Mouse (Mus musculus) heart, embryonic 15.5 days (tissue): Measurements from ENCODE around the gene Ubap1l. TPM values are rescaled to one million over a fixed set of nuclear protein-coding genes. Genes with fewer than 3 reads are reported as not detected.
A peak's percentile ranks its signal among the peaks of the same experiment; 100 is the strongest.

Source experiments
- ATAC-seq: fragments of 200-750 bp; cut with Nextera tagmentation; replicated peaks from 2 replicates; pipeline ENCODE4 v1.8.0; 2017; ENCODE audit warnings: low read depth, moderate TSS enrichment; ENCODE audit not compliant: insufficient number of reproducible peaks, insufficient read depth, low FRiP score
- H3K27ac ChIP-seq: fragments of 300-500 bp; sonication (generic); 2 replicates; pipeline ENCODE4 v1.5.1; 2015; ENCODE audit warnings: mild to moderate bottlenecking, inconsistent platforms
- H3K27me3 ChIP-seq: fragments of 300-500 bp; sonication (generic); 2 replicates; pipeline ENCODE4 v1.6.1; 2015; ENCODE audit warnings: inconsistent platforms
- H3K36me3 ChIP-seq: fragments of 300-500 bp; sonication (generic); 2 replicates; pipeline ENCODE4 v1.6.1; 2015; ENCODE audit warnings: mild to moderate bottlenecking, inconsistent platforms
- H3K4me1 ChIP-seq: fragments of 300-500 bp; sonication (generic); replicated peaks from 2 replicates; pipeline ENCODE4 v1.6.1; 2015; ENCODE audit warnings: inconsistent platforms
- H3K4me2 ChIP-seq: fragments of 300-500 bp; sonication (generic); 2 replicates; pipeline ENCODE4 v1.6.1; 2015; ENCODE audit warnings: inconsistent platforms, mild to moderate bottlenecking, moderate library complexity
- H3K4me3 ChIP-seq: fragments of 300-500 bp; sonication (generic); 2 replicates; pipeline ENCODE4 v1.5.1; 2015; ENCODE audit warnings: mild to moderate bottlenecking, inconsistent platforms
- H3K9ac ChIP-seq: fragments of 300-500 bp; sonication (generic); 2 replicates; pipeline ENCODE4 v1.6.1; 2015; ENCODE audit warnings: mild to moderate bottlenecking, inconsistent platforms
- H3K9me3 ChIP-seq: fragments of 300-500 bp; sonication (generic); replicated peaks from 2 replicates; pipeline ENCODE4 v1.6.1; 2016; ENCODE audit warnings: inconsistent platforms
- WGBS: fragments of 180-500 bp; shearing (Covaris S2); methylation state at CpG from one replicate; pipeline ENCODE4 v1.1.7; 2015; ENCODE audit warnings: mixed read lengths; 5-methylcytosine and 5-hydroxymethylcytosine counted together
- polyA plus RNA-seq: library from polyadenylated mRNA; unstranded; fragments of >200 nt; fragmentation: Nextera tagmentation; extraction: Ambion mirVana; gene quantifications from 2 replicates; pipeline ENCODE4 v1.2.1, GENCODE M21; 2015

Gene Ubap1l
- polyA plus RNA-seq, 1 experiment from 2014 or later, result 0.09 TPM

GRCm38 (mm10) chr9:65346476-65347111 lies 14.2 kb upstream of the Ubap1l start:
- Histone ChIP-seq H3K4me2 (peak overlapping the region; percentile 72), H3K4me1 (peaks cover 27% of the 10 kb centered on the region), H3K9me3 (no peaks in the 10 kb centered on the region), H3K27ac (peak overlapping the region; percentile 97), H3K9ac (peak overlapping the region; percentile 92), H3K4me3 (peak overlapping the region; percentile 73), H3K36me3 (no peaks in the 10 kb centered on the region), H3K27me3 (no peaks in the 10 kb centered on the region)
- ATAC-seq, result peak; percentile 76
- WGBS, result under 1% methylated on average over 77 of the region's 77 CpGs

DNA sequence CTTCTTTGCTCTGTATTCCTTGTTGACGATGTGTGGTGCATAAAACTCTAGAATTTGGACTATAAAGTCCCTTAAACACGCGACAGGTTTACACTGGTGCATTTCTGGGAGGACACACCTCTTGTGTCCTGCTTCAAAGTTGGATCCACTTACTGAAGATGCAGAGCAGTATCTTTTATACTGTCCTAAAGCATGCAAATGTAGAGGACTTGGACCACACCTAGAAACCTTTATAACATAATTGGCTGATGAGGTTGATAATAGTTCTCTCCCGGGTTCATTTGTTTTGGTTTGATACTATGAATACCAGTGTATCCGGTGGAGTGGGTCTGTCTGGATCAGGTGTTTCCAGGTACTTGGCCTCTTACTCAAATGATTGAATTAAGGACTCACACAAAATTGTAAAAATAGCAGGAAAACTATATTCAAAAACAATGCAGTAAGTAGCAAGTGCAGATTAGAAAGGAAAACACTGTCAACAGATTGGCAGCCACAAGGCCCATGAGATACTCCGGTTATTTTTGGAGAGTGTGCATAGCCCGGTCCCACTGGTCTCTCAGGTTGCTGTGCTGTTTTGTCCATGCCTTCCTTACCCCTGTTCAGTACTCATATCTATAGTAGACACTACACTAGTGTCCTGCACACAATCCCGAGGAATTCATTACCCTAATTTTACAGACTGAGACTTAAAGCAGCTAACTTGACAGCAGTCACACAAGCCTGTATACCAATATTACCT lies 13.6 kb upstream of the Ubap1l start:
- peak overlapping the region; percentile 73 for H3K4me3 ChIP-seq
- H3K27me3 ChIP-seq, result no peaks in the 10 kb centered on the region
- no peak for ATAC-seq
- no peaks in the 10 kb centered on the region for H3K36me3 ChIP-seq
- H3K27ac ChIP-seq, result peak overlapping the region; percentile 97
- H3K9ac ChIP-seq, result peak overlapping the region; percentile 92
- 27% methylated on average over 8 of the region's 8 CpGs for WGBS
- H3K4me1 ChIP-seq, result peaks cover 27% of the 10 kb centered on the region
- H3K9me3 ChIP-seq, result no peaks in the 10 kb centered on the region
- H3K4me2 ChIP-seq, result peak overlapping the region; percentile 72

- Histone ChIP-seq H3K9me3 (no peaks in the 10 kb centered on the region), H3K9ac (no peak overlapping the region), H3K4me3 (no peak overlapping the region), H3K4me1 (peaks cover 13% of the 10 kb centered on the region), H3K4me2 (no peak overlapping the region), H3K36me3 (peaks cover 38% of the 10 kb centered on the region), H3K27me3 (no peaks in the 10 kb centered on the region), H3K27ac (no peak overlapping the region)
- ATAC-seq, result no peak
- WGBS, result 85% methylated on average over 5 of the region's 5 CpGs
Observed at GRCm38 (mm10) chr9:65353251-65353650, 7.6 kb upstream of the Ubap1l start.

GRCm38 (mm10) chr9:65356561-65356960 lies 4.3 kb upstream of the Ubap1l start:
- no peak overlapping the region for H3K27ac ChIP-seq
- H3K9me3 ChIP-seq, result no peaks in the 10 kb centered on the region
- no peaks in the 10 kb centered on the region for H3K27me3 ChIP-seq
- peaks cover 57% of the 10 kb centered on the region for H3K36me3 ChIP-seq
- no peak for ATAC-seq
- no peak overlapping the region for H3K4me2 ChIP-seq
- 77% methylated on average over 7 of the region's 7 CpGs for WGBS
- H3K9ac ChIP-seq, result no peak overlapping the region
- peaks cover 8% of the 10 kb centered on the region for H3K4me1 ChIP-seq
- H3K4me3 ChIP-seq, result no peak overlapping the region

DNA sequence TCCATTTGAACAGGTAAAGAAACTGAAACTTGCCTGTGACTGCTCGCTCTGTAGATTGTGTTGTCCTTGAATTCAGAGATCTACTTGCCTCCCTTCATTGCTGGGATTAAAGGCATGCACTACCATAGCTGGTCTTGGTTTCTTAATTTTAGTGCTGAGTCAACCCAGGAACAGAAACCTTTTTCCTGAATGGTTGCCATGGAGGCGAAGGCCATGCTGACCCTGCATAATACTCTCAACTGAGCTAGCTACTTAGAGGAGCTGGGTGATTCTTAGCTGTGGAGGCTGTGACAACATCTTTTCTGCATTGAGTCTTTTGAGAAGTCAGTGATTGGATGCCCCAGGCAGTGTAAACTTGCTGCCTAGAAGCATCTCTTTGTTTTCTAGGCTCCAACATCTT lies 3.9 kb upstream of the Ubap1l start:
- H3K9ac ChIP-seq, result no peak overlapping the region
- no peaks in the 10 kb centered on the region for H3K9me3 ChIP-seq
- 93% methylated on average over 2 of the region's 2 CpGs for WGBS
- peaks cover 57% of the 10 kb centered on the region for H3K36me3 ChIP-seq
- no peak for ATAC-seq
- H3K4me1 ChIP-seq, result peaks cover 8% of the 10 kb centered on the region
- no peak overlapping the region for H3K4me3 ChIP-seq
- H3K27me3 ChIP-seq, result no peaks in the 10 kb centered on the region
- no peak overlapping the region for H3K4me2 ChIP-seq
- no peak overlapping the region for H3K27ac ChIP-seq

GRCm38 (mm10) chr9:65358956-65359480 lies 1.8 kb upstream of the Ubap1l start:
- Histone ChIP-seq H3K9ac (no peak overlapping the region), H3K27ac (peak overlapping the region; percentile 79), H3K4me3 (no peak overlapping the region), H3K27me3 (no peaks in the 10 kb centered on the region), H3K4me2 (no peak overlapping the region), H3K9me3 (no peaks in the 10 kb centered on the region), H3K36me3 (peaks cover 57% of the 10 kb centered on the region), H3K4me1 (peaks cover 14% of the 10 kb centered on the region)
- no peak for ATAC-seq
- 34% methylated on average over 1 of the region's 1 CpGs for WGBS

DNA sequence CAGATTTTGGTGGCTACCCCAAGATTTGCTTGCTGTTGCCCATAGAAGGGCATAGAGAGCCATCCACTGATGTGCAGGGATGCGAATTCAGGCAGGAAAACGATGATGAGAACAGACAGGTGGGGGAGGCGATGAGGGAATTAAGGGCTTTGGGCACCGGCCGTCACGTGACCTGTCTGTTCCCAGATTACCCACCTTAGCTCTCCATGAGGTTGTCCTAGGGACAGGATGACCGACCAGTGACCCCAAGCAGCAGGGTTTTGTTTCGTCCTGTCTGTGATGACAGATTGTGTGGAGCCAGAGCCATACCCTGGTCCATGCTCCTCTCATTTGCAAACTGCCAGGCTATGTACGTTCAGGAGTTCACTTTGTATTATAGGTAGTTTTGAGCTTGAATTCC lies 2.8 kb downstream of the Ubap1l start:
- H3K27ac ChIP-seq, result no peak overlapping the region
- no peaks in the 10 kb centered on the region for H3K9me3 ChIP-seq
- no peak overlapping the region for H3K9ac ChIP-seq
- H3K27me3 ChIP-seq, result no peaks in the 10 kb centered on the region
- 0 out of 2 replicates have a peak, but pooled peaks have one; percentile 35 for ATAC-seq
- peaks cover 13% of the 10 kb centered on the region for H3K4me1 ChIP-seq
- no peak overlapping the region for H3K4me2 ChIP-seq
- H3K4me3 ChIP-seq, result no peak overlapping the region
- WGBS, result 34% methylated on average over 9 of the region's 9 CpGs
- H3K36me3 ChIP-seq, result peaks cover 16% of the 10 kb centered on the region

DNA sequence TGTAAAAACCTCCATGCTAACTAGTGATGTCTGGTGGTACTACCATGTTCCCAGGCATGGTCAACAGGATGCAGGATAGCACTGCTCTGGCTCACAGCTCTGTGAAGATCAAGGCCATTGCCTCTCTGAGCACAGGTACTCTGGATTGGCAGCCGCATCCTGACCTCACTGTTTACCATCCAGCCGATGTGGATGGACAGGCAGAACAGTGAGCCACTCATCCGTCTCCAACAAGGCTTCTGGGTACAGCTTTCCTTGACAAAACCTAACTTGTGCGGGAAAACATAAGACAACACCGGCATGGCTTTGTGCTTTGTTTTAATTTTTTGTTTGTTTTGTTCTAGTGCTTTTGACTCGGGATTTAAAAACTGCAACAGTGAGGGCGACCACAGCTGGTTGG lies 4.9 kb downstream of the Ubap1l start:
- no peak overlapping the region for H3K27ac ChIP-seq
- H3K4me2 ChIP-seq, result no peak overlapping the region
- H3K9ac ChIP-seq, result no peak overlapping the region
- WGBS, result 81% methylated on average over 7 of the region's 7 CpGs
- H3K9me3 ChIP-seq, result no peaks in the 10 kb centered on the region
- peaks cover 8% of the 10 kb centered on the region for H3K4me1 ChIP-seq
- ATAC-seq, result no peak
- H3K27me3 ChIP-seq, result no peaks in the 10 kb centered on the region
- H3K4me3 ChIP-seq, result no peak overlapping the region
- H3K36me3 ChIP-seq, result peaks cover 7% of the 10 kb centered on the region; the same call in 1 of the 2 replicates

DNA sequence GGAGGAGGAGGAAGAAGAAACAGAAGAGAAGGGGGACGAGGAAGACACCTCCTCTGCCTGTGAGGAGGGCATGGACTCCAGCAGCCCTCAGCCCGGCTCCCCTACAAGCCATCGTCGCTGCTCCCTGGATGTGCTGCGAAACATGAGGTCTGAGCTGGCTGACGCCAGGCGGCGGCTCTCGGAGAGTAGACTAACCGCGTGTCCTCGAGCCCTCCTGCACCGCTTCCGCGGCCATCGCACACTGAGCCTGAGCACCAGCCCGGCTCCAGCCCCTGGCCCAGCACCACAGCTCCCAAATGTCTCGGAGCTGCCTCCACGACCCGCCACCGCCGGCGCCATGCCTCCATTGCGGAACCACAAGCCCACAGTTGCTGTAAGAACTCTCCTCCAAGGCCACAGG lies 10.9 kb downstream of the Ubap1l start:
- Histone ChIP-seq H3K9ac (no peak overlapping the region), H3K4me1 (no peaks in the 10 kb centered on the region), H3K4me3 (no peak overlapping the region), H3K36me3 (no peaks in the 10 kb centered on the region), H3K27me3 (no peaks in the 10 kb centered on the region), H3K27ac (no peak overlapping the region), H3K4me2 (no peak overlapping the region), H3K9me3 (no peaks in the 10 kb centered on the region)
- WGBS, result 77% methylated on average over 24 of the region's 24 CpGs
- no peak for ATAC-seq

GRCm38 (mm10) chr9:65372449-65372848 lies 11.6 kb downstream of the Ubap1l start:
- no peak overlapping the region for H3K27ac ChIP-seq
- no peaks in the 10 kb centered on the region for H3K9me3 ChIP-seq
- no peak for ATAC-seq
- H3K36me3 ChIP-seq, result no peaks in the 10 kb centered on the region
- no peak overlapping the region for H3K4me2 ChIP-seq
- no peak overlapping the region for H3K9ac ChIP-seq
- no peaks in the 10 kb centered on the region for H3K27me3 ChIP-seq
- no peak overlapping the region for H3K4me3 ChIP-seq
- WGBS, result 65% methylated on average over 4 of the region's 4 CpGs
- no peaks in the 10 kb centered on the region for H3K4me1 ChIP-seq

GRCm38 (mm10) chr9:65374468-65375162 lies 13.8 kb downstream of the Ubap1l start:
- Histone ChIP-seq H3K9ac (no peak overlapping the region), H3K4me3 (no peak overlapping the region), H3K4me1 (no peaks in the 10 kb centered on the region), H3K27me3 (no peaks in the 10 kb centered on the region), H3K9me3 (no peaks in the 10 kb centered on the region), H3K36me3 (no peaks in the 10 kb centered on the region), H3K27ac (no peak overlapping the region), H3K4me2 (no peak overlapping the region)
- WGBS, result 64% methylated on average over 5 of the region's 5 CpGs
- ATAC-seq, result no peak
